ENCODE assay signal across 9 mouse cellular contexts in the genomic region with DNA sequence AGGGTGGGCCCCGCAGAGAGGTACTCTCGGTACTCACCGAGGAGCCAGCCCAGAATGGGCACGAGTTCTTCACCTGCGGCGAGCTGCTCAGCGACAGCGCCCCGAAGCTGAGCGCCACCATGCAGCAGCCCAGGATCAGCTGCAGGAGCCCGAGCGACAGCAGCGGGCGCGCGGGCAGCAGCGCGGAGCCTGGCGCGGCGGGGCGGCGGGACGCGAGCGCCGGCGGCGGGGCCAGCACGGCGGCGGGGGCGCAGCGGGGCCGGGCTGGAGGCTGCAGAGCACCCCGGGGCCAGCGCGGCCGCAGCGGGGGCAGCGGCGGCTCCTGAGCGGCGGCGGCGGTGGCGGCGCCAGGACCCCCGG. TPM values are rescaled to one million over a fixed set of nuclear protein-coding genes. Genes with fewer than 3 reads are reported as not detected.
A peak's percentile ranks its signal among the peaks of the same experiment; 100 is the strongest.
DNase-seq lines count a peak whose midpoint lies in the region; ATAC-seq and TF ChIP-seq lines count a peak whose summit lies in the region.
"Had no signal": no experiment of that assay in that cellular context is flagged by ENCODE, and none has a peak within 500 bp of the region (broad histone marks: within the 10 kb centered on the region; RNA-seq: fewer than 3 reads in every experiment).

No protein-coding gene starts in this region.

- H3K4me1 ChIP-seq in thymus, adult 2 months (replicated peaks; ENCODE audit: control insufficient read depth, insufficient read depth, low read length) = no peaks in the 10 kb centered on the region
- no peaks in the 10 kb centered on the region for H3K4me1 ChIP-seq in embryonic facial prominence, embryonic 11.5 days (ENCODE audit: control insufficient read depth, insufficient read depth, low read length)
- peaks cover 16% of the 10 kb centered on the region for H3K4me1 ChIP-seq in heart, postnatal 0 days (ENCODE audit: control insufficient read depth, insufficient read depth)
- peaks cover 21% of the 10 kb centered on the region for H3K4me1 ChIP-seq in midbrain, embryonic 15.5 days

- TF ChIP-seq CTCF in thymus, adult 2 months (IDR thresholded peaks at IDR 0.05; ENCODE audit: borderline replicate concordance, control insufficient read depth, extremely low read depth, insufficient read depth, low read length, poor library complexity) = no peak
- no peak for TF ChIP-seq CTCF in heart, postnatal 0 days (IDR thresholded peaks at IDR 0.05; ENCODE audit: low read depth)

- 14% methylated on average over 49 of the region's 49 CpGs for WGBS in thymus, adult 2 months
- WGBS in embryonic facial prominence, embryonic 11.5 days = under 1% methylated on average over 26 of the region's 49 CpGs
- WGBS in heart, postnatal 0 days = 1% methylated on average over 44 of the region's 49 CpGs
- WGBS in midbrain, embryonic 15.5 days = 0% methylated on average over 40 of the region's 49 CpGs

- peak; percentile 47; the same call in 1 of the 2 replicates for ATAC-seq in embryonic facial prominence, embryonic 11.5 days (replicated peaks; ENCODE audit: insufficient number of reproducible peaks, low FRiP score, low TSS enrichment, low read depth)
- peak; percentile 46 for ATAC-seq in heart, postnatal 0 days (ENCODE audit: insufficient read depth, low read depth)
- peak; percentile 83 for ATAC-seq in midbrain, embryonic 15.5 days (replicated peaks)

- no peaks in the 10 kb centered on the region for H3K9me3 ChIP-seq in embryonic facial prominence, embryonic 11.5 days (replicated peaks; ENCODE audit: control insufficient read depth, low read length)
- no peaks in the 10 kb centered on the region for H3K9me3 ChIP-seq in heart, postnatal 0 days (replicated peaks; ENCODE audit: control insufficient read depth, low read length)
- no peaks in the 10 kb centered on the region for H3K9me3 ChIP-seq in midbrain, embryonic 15.5 days

- no peak for TF ChIP-seq EP300 in heart, postnatal 0 days (IDR thresholded peaks at IDR 0.05; ENCODE audit: low read depth)

- 0 out of 2 replicates have a peak overlapping the region, but pooled peaks have one; percentile 8 for H3K4me3 ChIP-seq in thymus, adult 2 months (ENCODE audit: control insufficient read depth, insufficient read depth, low read length)
- H3K4me3 ChIP-seq in embryonic facial prominence, embryonic 11.5 days (ENCODE audit: low read depth, low read length) = peak overlapping the region; percentile 58
- peak overlapping the region; percentile 85 for H3K4me3 ChIP-seq in heart, postnatal 0 days (ENCODE audit: low read depth, low read length)
- peak overlapping the region; percentile 71 for H3K4me3 ChIP-seq in midbrain, embryonic 15.5 days

- peak overlapping the region; percentile 67 for H3K9ac ChIP-seq in embryonic facial prominence, embryonic 11.5 days (replicated peaks; ENCODE audit: low read length)
- H3K9ac ChIP-seq in heart, postnatal 0 days (replicated peaks; ENCODE audit: low read depth, low read length) = peak overlapping the region; percentile 92
- peak overlapping the region; percentile 70 for H3K9ac ChIP-seq in midbrain, embryonic 15.5 days

- no peak for TF ChIP-seq POLR2A in thymus, adult 2 months (IDR thresholded peaks at IDR 0.05; ENCODE audit: control insufficient read depth, extremely low read depth, insufficient read depth, low read length, poor library complexity)

- H3K4me2 ChIP-seq in embryonic facial prominence, embryonic 11.5 days (ENCODE audit: low read depth, low read length) = peak overlapping the region; percentile 98
- peak overlapping the region; percentile 72 for H3K4me2 ChIP-seq in heart, postnatal 0 days (ENCODE audit: low read depth, low read length)
- H3K4me2 ChIP-seq in midbrain, embryonic 15.5 days = peak overlapping the region; percentile 95

- H3K27me3 ChIP-seq in thymus, adult 2 months (ENCODE audit: control insufficient read depth, insufficient read depth, low read length) = peaks cover 5% of the 10 kb centered on the region; the same call in 1 of the 2 replicates
- H3K27me3 ChIP-seq in embryonic facial prominence, embryonic 11.5 days (ENCODE audit: control insufficient read depth, insufficient read depth, low read length) = peaks cover 18% of the 10 kb centered on the region
- no peaks in the 10 kb centered on the region for H3K27me3 ChIP-seq in heart, postnatal 0 days (ENCODE audit: control insufficient read depth, insufficient read depth, low read length)
- H3K27me3 ChIP-seq in midbrain, embryonic 15.5 days (replicated peaks) = peaks cover 21% of the 10 kb centered on the region

- intact Hi-C loops in left cerebral cortex, postnatal 25 days (cut with DNase I) = loop anchor here (5.0 kb wide), 1 partner anchor 72 kb away; no protein-coding TSS in a partner anchor

- no peak overlapping the region for H3K27ac ChIP-seq in thymus, adult 2 months (ENCODE audit: control insufficient read depth, insufficient read depth, low read length)
- H3K27ac ChIP-seq in embryonic facial prominence, embryonic 11.5 days (replicated peaks; ENCODE audit: low read depth, low read length) = no peak overlapping the region
- peak overlapping the region; percentile 98 for H3K27ac ChIP-seq in heart, postnatal 0 days (ENCODE audit: low read depth)
- peak overlapping the region; percentile 71; the same call in 1 of the 2 replicates for H3K27ac ChIP-seq in midbrain, embryonic 15.5 days
- H3K27ac ChIP-seq: macrophage had no signal

- no peak for DNase-seq in thymus, adult 2 months
- DNase-seq in thymus, postnatal 25 days = no peak
- peak; percentile 30 for DNase-seq in embryonic facial prominence, embryonic 11.5 days (ENCODE audit: low spot score)
- DNase-seq in heart, postnatal 0 days (ENCODE audit: low spot score) = no peak
- peak; percentile 41 to 50 for DNase-seq in left cerebral cortex, postnatal 25 days (ENCODE audit: low spot score in 2 of 2)
- DNase-seq in urinary bladder, postnatal 36 days (ENCODE audit: low spot score in 2 of 2) = peak; percentile 12 to 28
- no peak for DNase-seq in T-cell, adult 2 months (ENCODE audit: low spot score)

- no peaks in the 10 kb centered on the region for H3K36me3 ChIP-seq in thymus, adult 2 months (ENCODE audit: control insufficient read depth, insufficient read depth, low read length)
- H3K36me3 ChIP-seq in embryonic facial prominence, embryonic 11.5 days (replicated peaks; ENCODE audit: control insufficient read depth, insufficient read depth, low read depth, low read length) = no peaks in the 10 kb centered on the region
- no peaks in the 10 kb centered on the region for H3K36me3 ChIP-seq in heart, postnatal 0 days (replicated peaks; ENCODE audit: control insufficient read depth, insufficient read depth, low read length)
- H3K36me3 ChIP-seq in midbrain, embryonic 15.5 days (replicated peaks) = no peaks in the 10 kb centered on the region

RNA-seq across cellular contexts. Expression of gene Fam189a2, which starts 0.3 kb away (rescaled TPM):
- polyA plus RNA-seq in thymus, adult 2 months (2012; rRNA removed) = 2.2 and 4.8 TPM in 2 replicates
- 0.53 and 1.6 TPM in 2 replicates for polyA plus RNA-seq in embryonic facial prominence, embryonic 11.5 days (2014; fragmentation: Nextera tagmentation; extraction: Ambion mirVana)
- 98.9 and 100 TPM in 2 replicates for total RNA-seq in heart, postnatal 0 days (2014; rRNA removed; ENCODE audit: low replicate concordance)
- polyA plus RNA-seq in heart, postnatal 0 days (2015; fragmentation: Nextera tagmentation; extraction: Ambion mirVana) = 7.7 and 8.3 TPM in 2 replicates
- total RNA-seq in left cerebral cortex, postnatal 25 days (2021) = 10 to 100 TPM; 10.2 to 11.5 TPM
- polyA plus RNA-seq in midbrain, embryonic 15.5 days (2015; fragmentation: Nextera tagmentation; extraction: Ambion mirVana) = 1.8 and 2.3 TPM in 2 replicates
- polyA plus RNA-seq: macrophage had no signal

Comparison
In these comparisons a context has a peak if more than half of its experiments do, and no peak if none do; other contexts are left out.
1. DNase-seq: peak in embryonic facial prominence, embryonic 11.5 days (single experiment), left cerebral cortex, postnatal 25 days (2 of 2) and urinary bladder, postnatal 36 days (2 of 2); none in thymus, adult 2 months (single experiment), thymus, postnatal 25 days (single experiment), heart, postnatal 0 days (single experiment) and T-cell, adult 2 months (single experiment).
2. H3K27ac ChIP-seq: peak in heart, postnatal 0 days (single experiment) and midbrain, embryonic 15.5 days (single experiment); none in thymus, adult 2 months (single experiment) and embryonic facial prominence, embryonic 11.5 days (single experiment).
3. H3K4me3 ChIP-seq: peak in every context shown above with its lines; median percentile 85 in heart, postnatal 0 days; 71 in midbrain, embryonic 15.5 days; 58 in embryonic facial prominence, embryonic 11.5 days; 8 in thymus, adult 2 months.
4. Peak in every context shown above with its lines, with median percentiles within 50 percentile points of each other: ATAC-seq, H3K4me2 ChIP-seq and H3K9ac ChIP-seq.